Mouse (Mus musculus) C2C12 (cell line): ENCODE results near the gene Thbd.
A peak's percentile ranks its signal among the peaks of the same experiment; 100 is the strongest.

ENCODE experiments used
- CEBPB ChIP-seq: IDR thresholded peaks from one replicate; pipeline ENCODE4 v1.6.1; 2011; ENCODE audit warnings: low read depth, mild to moderate bottlenecking, control low read depth, moderate library complexity
- CTCF ChIP-seq: IDR thresholded peaks from one replicate; pipeline ENCODE4 v1.5.1; 2011; ENCODE audit not compliant: control insufficient read depth, insufficient read depth, insufficient read length
- FOSL1 ChIP-seq: IDR thresholded peaks from one replicate; pipeline ENCODE4 v1.8.0; 2011; ENCODE audit warnings: mild to moderate bottlenecking, low read length; ENCODE audit not compliant: poor library complexity, insufficient read depth, severe bottlenecking
- MYOD1 ChIP-seq: IDR thresholded peaks from one replicate; pipeline ENCODE4 v1.6.1; 2011; ENCODE audit warnings: low read depth; ENCODE audit not compliant: control insufficient read depth, insufficient read length
- USF1 ChIP-seq: IDR thresholded peaks from one replicate; pipeline ENCODE4 v1.6.1; 2011; ENCODE audit warnings: low read depth, mild to moderate bottlenecking, control low read depth, moderate library complexity

DNA sequence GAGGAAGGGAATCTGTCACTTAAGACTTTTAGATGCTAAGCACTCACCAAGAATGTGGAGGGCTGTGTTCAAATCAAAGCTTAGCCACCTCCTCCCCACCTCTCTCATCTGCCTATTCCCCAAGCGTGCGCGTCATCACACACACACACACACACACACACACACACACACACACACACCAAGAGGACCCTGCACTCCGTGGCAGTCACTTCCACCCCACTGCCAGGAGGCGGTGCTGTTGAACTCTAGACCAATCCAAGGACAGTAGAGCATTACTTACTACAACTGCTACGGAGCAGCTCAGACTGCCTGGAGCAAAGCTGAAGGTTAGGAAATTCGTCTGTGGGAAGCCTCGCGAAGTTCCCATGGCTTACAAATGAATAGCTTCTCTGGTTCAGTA lies 1.2 kb upstream of the Thbd start:
- TF ChIP-seq CTCF (peak; percentile 94), USF1 (no peak), CEBPB (no peak), MYOD1 (no peak), FOSL1 (no peak)
